Mouse (Mus musculus) layer of hippocampus, adult 18-20 months (tissue): Measurements from ENCODE around the gene Itpr1. TPM values are rescaled to one million over a fixed set of nuclear protein-coding genes. Genes with fewer than 3 reads are reported as not detected.

ENCODE experiments used
- DNase-seq, 2 experiments: peaks; one replicate each; pipeline ENCODE4 v3.0.0; 2022; ENCODE audit warnings: low spot score in 2 of 2
- total RNA-seq, 2 experiments: library from RNA; stranded (reverse); gene quantifications; 2 replicates each; pipeline ENCODE4 v1.2.3; 2021

Itpr1 gene
- total RNA-seq, 2 experiments from 2014 or later, result 338 to 347 TPM

GRCm38 (mm10) chr6:108374019-108374418 is 161.1 kb downstream of the Itpr1 start:
- no peak for DNase-seq

GRCm38 (mm10) chr6:108379041-108379440 is 166.1 kb downstream of the Itpr1 start:
- no peak for DNase-seq

- DNase-seq, result no peak
Observed at GRCm38 (mm10) chr6:108380209-108380608, 167.3 kb downstream of the Itpr1 start.

GRCm38 (mm10) chr6:108390624-108391324 is 177.9 kb downstream of the Itpr1 start:
- no peak for DNase-seq

GRCm38 (mm10) chr6:108393131-108393530 is 180.2 kb downstream of the Itpr1 start:
- DNase-seq, result no peak

- DNase-seq, result no peak
Observed at GRCm38 (mm10) chr6:108397956-108398355, 185.1 kb downstream of the Itpr1 start.

GRCm38 (mm10) chr6:108401412-108401955 is 188.6 kb downstream of the Itpr1 start:
- DNase-seq, result no peak

- DNase-seq, result no peak
Observed at GRCm38 (mm10) chr6:108404736-108405135, 191.8 kb downstream of the Itpr1 start.

- DNase-seq, result peak; percentile 40 to 70
Observed at GRCm38 (mm10) chr6:108408053-108408452, 195.2 kb downstream of the Itpr1 start.

GRCm38 (mm10) chr6:108408726-108409125 is 195.8 kb downstream of the Itpr1 start:
- no peak for DNase-seq

- no peak for DNase-seq
Observed at GRCm38 (mm10) chr6:108410771-108411170, 197.9 kb downstream of the Itpr1 start.

- no peak for DNase-seq
Observed at GRCm38 (mm10) chr6:108411201-108411600, 198.3 kb downstream of the Itpr1 start.

- no peak for DNase-seq
Observed at GRCm38 (mm10) chr6:108413006-108413405, 200.1 kb downstream of the Itpr1 start.

GRCm38 (mm10) chr6:108413593-108413992 is 200.7 kb downstream of the Itpr1 start:
- no peak for DNase-seq

GRCm38 (mm10) chr6:108415847-108416246 is 203.0 kb downstream of the Itpr1 start:
- DNase-seq, result no peak

GRCm38 (mm10) chr6:108417508-108417907 is 204.6 kb downstream of the Itpr1 start:
- peak in 1 of 2 experiments; percentile 79 for DNase-seq

- no peak for DNase-seq
Observed at GRCm38 (mm10) chr6:108418218-108418617, 205.3 kb downstream of the Itpr1 start.

GRCm38 (mm10) chr6:108424749-108425584 is 212.1 kb downstream of the Itpr1 start:
- no peak for DNase-seq

- DNase-seq, result peak; percentile 88 to 96
Observed at GRCm38 (mm10) chr6:108426789-108427188, 213.9 kb downstream of the Itpr1 start.

- no peak for DNase-seq
Observed at GRCm38 (mm10) chr6:108428383-108428782, 215.5 kb downstream of the Itpr1 start.

- DNase-seq, result no peak
Observed at GRCm38 (mm10) chr6:108429950-108430349, 217.1 kb downstream of the Itpr1 start.

- no peak for DNase-seq
Observed at GRCm38 (mm10) chr6:108431193-108431592, 218.3 kb downstream of the Itpr1 start.
